Mouse (Mus musculus): ENCODE data around the gene Cd302. TPM values are rescaled to one million over a fixed set of nuclear protein-coding genes. Genes with fewer than 3 reads are reported as not detected.

Cd302 gene
- total RNA-seq, 2 experiments from 2014 or later, result 9.4 to 9.9 TPM

DNA sequence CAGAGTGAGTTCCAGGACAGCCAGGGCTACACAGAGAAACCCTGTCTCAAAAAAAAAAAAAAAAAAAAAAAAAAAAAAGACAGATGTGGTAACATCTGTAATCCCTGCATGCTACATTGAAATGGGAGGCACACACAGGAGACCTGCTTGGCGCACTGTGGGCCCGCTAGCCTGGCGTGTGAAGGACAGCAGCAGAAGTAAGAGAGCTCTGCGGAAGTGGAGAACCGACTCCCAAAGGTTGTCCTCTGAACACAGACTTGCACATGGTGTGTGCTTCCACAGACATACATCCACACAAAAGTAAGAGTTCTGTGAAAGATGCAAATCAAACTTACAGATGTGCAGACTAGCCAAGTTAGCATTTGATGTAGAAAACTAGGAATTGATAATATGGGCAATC lies 25.1 kb downstream of the Cd302 start:
- intact Hi-C loops (cut with DNase I), result no loop called here
- no peak for DNase-seq (ENCODE audit: low spot score)

DNA sequence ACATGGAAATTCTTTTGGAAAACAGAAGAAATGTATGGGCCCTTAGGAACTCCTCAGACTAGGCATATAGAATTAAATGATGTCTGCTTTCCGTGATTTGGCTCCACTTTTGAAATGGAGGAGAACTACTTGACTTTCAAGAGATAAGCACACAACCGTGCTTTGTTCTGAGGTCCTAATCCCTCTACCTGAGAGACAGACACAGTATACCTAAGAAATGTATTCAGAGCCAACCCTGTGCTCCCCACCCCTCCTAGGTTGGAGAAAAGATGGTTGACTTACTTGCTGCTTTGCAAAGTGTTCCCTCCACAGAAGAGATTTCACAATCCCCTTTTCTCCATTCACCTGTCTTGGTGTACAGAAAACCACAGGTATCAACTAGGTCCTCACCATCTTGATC lies 27.5 kb downstream of the Cd302 start:
- no peak for DNase-seq (ENCODE audit: low spot score)
- intact Hi-C loops (cut with DNase I), result no loop called here

DNA sequence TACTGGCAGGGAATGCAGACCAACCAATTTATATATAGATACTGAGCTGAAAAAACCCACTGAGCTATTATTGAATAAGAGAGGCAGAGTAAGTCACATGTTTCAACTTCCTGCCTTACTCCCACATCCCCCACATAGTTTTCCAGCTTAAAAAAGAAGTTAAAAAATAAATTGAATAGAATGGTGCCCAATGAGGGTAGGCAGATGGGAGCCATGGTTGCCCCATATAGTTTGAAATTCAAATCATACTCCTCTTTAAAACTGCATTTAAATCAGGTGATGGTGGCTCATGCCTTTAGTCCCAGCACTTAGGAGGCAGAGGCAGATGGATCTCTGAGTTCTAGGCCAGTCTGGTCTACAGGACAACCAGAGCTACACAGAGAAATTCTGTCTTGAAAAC lies 30.8 kb downstream of the Cd302 start:
- DNase-seq (ENCODE audit: low spot score), result no peak
- intact Hi-C loops (cut with DNase I), result no loop called here

DNA sequence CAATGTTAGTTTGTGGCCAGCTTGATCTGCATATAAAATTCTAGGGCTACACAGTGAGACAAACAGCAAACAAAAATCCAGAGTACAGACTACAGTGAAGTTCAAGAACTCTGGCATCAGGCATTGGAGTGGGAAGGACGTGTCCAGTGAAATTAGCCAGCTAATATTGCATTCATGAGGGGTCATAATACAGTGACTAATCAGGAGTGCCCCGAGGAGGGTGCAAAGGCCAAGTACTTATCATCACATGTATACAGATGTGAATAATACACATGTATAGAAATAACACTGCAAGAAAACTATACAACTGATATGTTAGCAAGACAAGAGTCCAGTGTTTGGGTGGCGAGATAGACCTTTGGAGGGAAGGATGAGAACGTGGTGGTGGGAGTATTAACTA lies 31.5 kb downstream of the Cd302 start:
- DNase-seq (ENCODE audit: low spot score), result no peak
- intact Hi-C loops (cut with DNase I), result no loop called here

DNA sequence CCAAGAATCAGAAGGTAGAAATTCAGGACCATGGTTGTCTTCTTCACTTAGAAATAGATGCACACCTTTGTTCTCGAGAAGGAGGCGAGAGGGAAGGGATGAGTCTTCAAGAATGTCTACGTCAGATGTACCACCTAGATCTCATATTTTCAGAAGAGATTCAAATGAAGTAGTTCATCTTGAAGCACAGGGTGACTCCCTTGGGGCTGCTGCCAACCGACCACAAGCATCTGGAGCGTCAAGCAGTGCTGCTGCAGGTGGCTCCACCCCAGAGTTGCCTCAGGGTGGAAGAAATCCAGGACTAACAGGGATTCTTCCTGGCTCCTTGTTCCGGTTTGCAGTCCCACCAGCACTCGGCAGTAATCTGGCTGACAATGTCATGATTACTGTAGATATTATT lies 49.8 kb downstream of the Cd302 start:
- intact Hi-C loops (cut with DNase I), result no loop called here
- DNase-seq (ENCODE audit: low spot score), result no peak

DNA sequence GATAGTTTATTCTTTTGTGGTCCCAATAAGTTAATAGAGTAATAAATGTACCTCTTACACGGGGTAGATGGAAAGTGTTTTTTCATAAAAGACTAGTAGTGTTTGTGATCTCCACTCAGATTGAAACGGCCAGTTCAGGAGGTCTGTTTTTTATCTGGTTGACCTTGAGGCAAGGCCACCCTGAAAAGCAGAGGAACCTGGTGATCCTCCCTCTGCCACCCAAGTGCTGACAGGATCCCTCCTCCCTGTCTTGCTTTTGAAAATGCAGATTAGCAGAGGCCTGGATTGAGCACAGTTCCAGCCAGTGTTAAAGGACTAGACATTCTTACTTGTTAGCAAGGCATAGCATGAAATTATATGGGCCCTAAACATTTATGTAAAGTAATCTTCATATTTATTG lies 51.1 kb downstream of the Cd302 start:
- DNase-seq (ENCODE audit: low spot score), result no peak
- intact Hi-C loops (cut with DNase I), result no loop called here

DNA sequence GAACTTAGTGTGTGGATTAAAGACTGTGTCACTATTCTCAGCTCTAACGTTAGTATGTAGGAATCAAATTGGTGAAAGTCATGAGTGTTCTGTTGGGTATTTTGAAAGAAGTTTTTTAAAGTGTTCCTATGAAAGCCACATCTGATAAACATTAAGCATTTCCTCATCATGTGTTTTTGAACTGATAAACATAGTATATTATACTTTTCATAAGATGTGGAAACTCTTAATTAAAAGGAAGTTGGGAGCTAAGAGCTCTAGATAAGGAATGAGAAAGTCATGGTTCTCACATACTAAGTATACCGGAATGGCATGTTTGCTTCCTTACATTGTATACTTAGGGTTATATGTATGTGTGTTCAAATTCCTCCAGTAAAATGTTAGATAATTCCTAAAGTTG lies 53.9 kb downstream of the Cd302 start:
- DNase-seq (ENCODE audit: low spot score), result no peak
- intact Hi-C loops (cut with DNase I), result no loop called here

DNA sequence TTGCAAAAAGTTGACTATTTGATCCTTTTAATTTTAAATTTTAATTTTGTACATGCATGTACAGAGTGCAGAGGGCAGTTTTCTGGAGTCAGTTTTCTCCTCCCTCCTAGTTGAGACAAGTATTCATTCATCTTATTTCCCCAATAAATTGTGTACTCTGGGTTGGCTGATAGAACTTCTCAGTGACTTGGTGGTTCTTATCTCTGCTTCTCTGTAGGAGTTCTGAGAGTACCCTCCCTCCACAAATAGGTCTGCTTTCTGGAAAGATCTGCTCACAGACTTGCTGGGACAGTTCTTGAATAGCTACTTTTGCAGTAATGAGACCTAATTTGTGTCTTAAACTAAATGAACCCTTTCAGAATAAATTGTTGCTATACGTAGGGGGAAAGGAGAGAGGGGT lies 55.8 kb downstream of the Cd302 start:
- DNase-seq (ENCODE audit: low spot score), result no peak
- intact Hi-C loops (cut with DNase I), result no loop called here

DNA sequence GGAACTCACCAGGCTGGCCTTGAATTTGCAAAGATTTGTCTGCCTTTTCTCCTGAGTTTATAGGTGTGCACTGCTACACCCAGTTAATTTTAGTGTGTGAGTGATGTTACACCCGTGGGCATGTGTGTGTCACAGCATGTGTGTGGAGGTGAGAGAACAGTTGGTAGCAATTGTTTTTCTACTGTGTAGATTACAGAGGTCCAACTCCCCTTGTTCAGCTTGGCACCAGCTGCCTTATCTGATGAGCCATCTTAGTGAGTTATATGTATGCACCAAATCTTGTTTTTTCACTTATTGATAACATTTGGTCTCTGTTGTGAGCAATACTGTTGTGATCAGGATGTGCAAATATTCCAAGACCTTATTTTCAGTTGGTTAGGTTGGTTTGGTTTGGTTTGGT lies 60.8 kb downstream of the Cd302 start:
- intact Hi-C loops (cut with DNase I), result no loop called here
- DNase-seq (ENCODE audit: low spot score), result no peak

DNA sequence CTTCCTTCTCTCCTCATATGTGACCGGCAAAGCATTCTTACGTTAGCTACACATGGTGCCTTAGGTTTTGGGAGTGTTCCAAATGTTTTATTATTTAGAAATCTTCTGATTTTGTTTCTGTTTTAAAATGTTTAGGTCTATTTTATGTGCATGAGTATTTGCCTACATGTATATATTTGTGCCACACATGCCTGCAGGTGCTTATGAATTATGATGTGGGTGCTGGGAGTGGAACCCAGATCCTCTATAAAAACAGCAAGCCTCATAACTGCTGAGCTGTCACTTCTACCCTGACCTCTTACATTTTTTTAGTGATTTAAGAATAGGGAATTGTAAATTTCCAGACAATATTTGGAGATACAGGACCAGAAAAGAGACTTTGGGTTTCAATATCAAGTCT lies 62.3 kb downstream of the Cd302 start:
- no peak for DNase-seq (ENCODE audit: low spot score)
- intact Hi-C loops (cut with DNase I), result no loop called here

DNA sequence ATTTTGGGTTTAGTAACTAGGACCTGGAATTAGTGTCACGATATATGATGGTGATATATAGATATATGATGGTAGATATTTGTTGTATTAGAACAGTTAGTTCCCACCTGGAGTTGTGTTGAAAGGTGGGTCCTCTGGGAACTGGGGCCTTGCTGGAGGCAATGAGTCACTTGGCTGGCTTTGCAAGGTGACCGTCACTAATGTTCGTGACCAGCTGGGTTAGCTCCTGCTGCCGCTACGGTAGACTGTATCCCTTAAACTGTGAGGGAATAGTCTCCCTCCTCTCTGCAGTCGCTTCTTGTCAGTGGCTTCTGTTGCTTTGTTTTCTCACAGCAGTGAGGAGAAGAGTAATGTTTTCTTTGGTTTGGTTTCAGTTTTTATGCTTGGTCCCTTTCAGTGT lies 63.1 kb downstream of the Cd302 start:
- intact Hi-C loops (cut with DNase I), result no loop called here

DNA sequence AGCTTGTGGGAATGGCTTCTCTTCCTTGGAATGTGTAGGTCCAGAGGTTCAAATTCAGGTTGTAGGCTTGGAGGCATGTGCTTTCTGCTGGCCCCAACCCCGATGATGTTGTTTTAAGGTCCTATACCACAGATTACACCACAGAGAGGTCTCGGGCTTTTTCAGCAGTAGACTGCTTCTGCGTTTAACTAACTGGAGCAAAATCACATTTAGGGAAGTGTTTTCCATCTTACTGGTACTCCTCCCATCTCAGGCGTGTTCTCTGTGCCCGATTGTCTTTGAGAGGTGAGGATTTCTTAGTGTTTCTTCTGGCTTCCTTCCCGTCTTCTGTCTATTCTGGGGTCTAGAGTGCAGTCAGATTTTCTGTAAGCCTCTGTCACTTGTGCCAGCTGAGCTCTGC lies 66.7 kb downstream of the Cd302 start:
- intact Hi-C loops (cut with DNase I), result no loop called here

More for the DNA sequence above, 63.1 kb downstream of the Cd302 start:
- DNase-seq (ENCODE audit: low spot score), result no peak

DNA sequence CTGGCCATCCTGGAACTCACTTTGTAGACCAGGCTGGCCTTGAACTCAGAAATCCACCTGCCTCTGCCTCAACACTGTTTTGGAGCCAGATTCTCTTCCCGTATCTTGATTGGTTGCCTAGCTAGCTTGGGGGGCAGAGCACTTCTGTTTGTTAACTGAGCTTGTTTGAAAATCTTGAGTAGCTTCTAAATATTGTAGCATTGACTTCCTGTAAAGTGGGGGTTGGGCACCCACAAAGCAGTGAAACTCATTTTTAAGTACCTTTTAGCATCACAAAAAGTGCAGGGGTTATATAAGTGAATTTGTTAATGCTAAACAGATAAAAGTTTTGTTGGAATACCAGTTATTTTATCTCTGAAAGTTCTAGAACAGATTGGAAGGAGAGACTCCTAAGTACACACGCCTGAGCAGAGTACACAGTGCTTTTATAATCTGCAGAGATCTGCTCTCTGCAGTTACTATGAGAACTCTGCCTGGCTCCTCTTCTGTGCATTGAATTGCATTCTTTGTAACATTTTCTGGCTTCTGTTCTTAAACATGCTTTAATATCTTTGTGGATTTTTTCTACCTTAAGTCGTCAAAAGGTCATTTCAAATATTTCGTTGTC lies 67.6 kb downstream of the Cd302 start:
- DNase-seq (ENCODE audit: low spot score), result no peak
- intact Hi-C loops (cut with DNase I), result no loop called here

More for the DNA sequence above, 66.7 kb downstream of the Cd302 start:
- DNase-seq (ENCODE audit: low spot score), result no peak

DNA sequence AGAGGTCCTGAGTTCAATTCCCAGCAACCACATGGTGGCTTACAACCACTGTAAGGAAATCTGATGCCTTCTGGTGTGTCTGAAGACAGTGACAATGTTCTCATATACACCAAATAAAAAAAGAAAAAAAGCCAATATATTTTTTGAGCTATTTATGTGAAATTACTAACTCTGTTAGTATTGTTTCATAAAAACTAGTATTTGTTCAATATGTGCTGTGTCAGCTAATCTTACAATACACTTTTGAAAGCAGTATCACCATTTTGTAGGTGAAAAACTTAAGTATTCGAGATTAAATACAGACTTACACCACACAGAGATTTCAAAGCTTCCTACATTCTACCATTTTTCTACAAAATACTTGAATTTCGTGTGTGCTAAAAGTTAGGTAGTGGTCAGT lies 69.6 kb downstream of the Cd302 start:
- intact Hi-C loops (cut with DNase I), result loop anchor here (5.0 kb wide), 1 partner anchor 167 kb away; no protein-coding TSS in a partner anchor
- DNase-seq (ENCODE audit: low spot score), result no peak

DNA sequence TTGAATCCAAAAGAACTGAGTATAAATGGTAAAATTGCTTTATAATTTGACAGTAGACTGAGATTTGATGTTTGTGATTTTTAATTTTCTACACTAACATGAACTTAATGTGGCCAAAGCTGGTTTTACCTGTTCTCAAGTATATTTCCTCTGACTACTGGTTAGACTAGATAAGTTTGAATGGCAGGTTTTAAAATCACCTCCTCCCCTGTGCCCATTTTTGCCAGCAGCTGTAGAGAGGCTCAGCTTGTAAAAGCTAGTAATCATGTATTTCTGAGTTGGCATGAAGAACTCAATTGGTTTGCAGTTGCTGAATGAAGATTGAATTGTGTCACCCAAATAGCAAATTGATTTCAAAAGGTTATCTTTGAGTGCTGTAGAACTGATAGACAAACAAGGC lies 71.8 kb downstream of the Cd302 start:
- DNase-seq (ENCODE audit: low spot score), result no peak
- intact Hi-C loops (cut with DNase I), result loop anchor here (5.0 kb wide), 1 partner anchor 165 kb away; no protein-coding TSS in a partner anchor

DNA sequence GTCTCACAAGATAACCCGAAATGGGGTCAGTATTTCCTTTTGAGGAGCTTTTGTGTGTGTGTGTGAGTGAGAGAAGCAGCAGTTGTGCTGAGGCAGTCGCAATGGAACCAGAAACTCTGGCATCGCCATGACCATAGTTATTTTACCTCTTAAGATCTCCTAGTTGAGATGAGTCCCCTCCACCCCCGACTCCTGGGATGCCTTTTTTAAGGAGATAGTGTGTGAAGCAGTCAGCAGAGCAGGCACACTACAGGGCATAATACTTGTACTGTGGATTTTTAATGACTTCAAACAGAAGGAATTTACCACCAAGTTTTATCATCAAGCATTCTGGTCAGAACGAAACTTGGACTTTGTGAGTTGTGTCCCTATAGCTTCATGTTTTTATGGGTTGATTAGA lies 73.5 kb downstream of the Cd302 start:
- no peak for DNase-seq (ENCODE audit: low spot score)
- intact Hi-C loops (cut with DNase I), result loop anchor here (5.0 kb wide), 1 partner anchor 164 kb away; no protein-coding TSS in a partner anchor

DNA sequence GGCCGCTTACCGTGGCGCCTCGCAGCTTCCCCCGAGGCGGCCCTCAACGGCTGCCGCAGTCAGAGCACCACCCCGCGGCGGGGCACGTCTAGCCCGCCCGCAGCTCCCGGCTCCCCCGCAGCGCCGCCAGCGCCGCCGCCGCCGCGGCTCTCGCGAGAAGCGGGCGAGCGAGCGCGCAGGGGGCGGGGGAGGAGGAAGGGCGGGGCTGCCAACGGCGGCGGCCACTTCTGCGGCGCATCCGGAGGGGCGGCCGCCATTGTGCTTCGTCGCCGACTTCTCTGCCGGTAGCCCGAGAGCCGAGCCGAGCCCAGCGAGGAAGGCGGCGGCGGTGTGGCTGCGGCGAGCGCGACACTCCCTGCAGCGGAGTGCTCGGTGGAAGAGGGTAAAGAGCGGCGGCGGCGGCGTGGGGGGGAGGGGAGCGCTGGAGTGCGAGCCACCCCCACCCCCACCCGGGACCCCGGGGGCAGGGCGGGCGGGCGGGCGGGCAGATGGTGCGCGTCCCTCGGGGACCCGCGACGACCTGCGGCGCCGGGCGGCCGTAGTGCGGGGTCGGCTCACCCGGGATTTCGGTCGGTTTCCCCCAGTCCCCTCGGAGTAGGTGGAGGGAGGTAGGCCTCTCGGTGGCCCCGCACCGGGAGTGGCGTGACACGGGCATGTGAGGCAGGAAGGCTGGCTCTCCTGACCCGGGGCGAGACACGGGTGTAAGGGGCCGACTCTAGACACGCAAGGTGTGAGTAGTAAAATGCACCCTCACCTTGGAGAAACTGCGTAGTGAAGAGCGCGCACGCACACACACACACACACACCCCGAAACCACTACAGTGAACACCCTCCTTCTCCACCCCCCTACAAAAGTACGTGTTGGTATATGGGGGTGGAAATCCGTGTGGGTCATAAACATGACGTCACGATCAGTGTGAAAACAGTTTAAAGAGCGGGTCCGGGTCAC lies 74.3 kb downstream of the Cd302 start, which contains the start of the genes Baz2b and March7:
TSS of gene Baz2b (minus strand) at position 137 of the 949 bp plus-strand sequence.
TSS of gene March7 (plus strand) at position 185 of the 949 bp plus-strand sequence.
- intact Hi-C loops (cut with DNase I), result loop anchor here (2.0 to 10.0 kb wide), 4 partner anchors 85 to 685 kb away; no protein-coding TSS in a partner anchor
- peak; percentile 81 for DNase-seq (ENCODE audit: low spot score)

DNA sequence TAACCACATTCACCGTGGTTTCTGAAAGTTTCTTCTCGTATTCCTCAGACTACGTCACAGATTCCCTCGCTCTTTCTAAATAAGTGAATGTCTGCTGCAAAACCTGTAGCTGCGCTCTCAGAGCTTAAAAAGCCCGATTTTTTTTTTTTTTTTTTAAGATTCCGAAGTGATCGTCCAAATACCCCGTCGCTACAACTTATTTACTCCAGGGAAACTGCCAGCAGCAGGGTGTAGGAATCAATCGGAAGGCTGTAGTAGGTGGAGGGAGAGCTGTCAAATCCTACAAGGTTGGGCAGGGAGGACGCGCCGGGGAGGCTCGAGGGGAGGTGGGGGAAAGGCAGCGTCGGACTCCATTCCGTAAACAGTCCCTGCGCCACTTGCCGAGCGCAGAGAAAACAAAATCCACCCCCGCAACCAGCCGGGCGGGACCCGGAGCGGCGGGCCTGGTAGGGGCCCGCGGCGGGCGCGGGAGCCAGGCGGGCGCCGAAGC lies 75.1 kb downstream of the Cd302 start:
- no peak for DNase-seq (ENCODE audit: low spot score)
- intact Hi-C loops (cut with DNase I), result loop anchor here (2.0 to 10.0 kb wide), 3 partner anchors 84 to 684 kb away; no protein-coding TSS in a partner anchor

DNA sequence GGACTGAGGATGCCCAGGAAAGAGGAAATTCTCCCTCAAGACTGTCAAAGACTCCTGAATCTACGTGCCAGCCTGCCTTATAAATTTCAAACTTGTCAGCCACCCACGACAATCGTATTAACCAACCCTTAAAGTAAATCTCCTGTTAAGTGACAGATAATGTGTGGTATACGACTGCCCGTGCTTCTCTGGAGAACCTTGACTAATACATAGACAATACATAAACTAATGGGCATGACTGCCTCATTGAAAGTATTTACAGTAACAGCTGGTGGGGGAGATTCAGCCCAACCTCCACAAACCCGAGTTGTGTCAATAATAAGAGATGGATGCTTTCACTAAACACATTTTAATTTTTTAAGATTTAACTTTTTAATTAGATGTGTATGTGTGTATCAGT lies 78.5 kb downstream of the Cd302 start:
- intact Hi-C loops (cut with DNase I), result loop anchor here (5.0 to 10.0 kb wide), 2 partner anchors 373 to 681 kb away; no protein-coding TSS in a partner anchor
- DNase-seq (ENCODE audit: low spot score), result no peak

DNA sequence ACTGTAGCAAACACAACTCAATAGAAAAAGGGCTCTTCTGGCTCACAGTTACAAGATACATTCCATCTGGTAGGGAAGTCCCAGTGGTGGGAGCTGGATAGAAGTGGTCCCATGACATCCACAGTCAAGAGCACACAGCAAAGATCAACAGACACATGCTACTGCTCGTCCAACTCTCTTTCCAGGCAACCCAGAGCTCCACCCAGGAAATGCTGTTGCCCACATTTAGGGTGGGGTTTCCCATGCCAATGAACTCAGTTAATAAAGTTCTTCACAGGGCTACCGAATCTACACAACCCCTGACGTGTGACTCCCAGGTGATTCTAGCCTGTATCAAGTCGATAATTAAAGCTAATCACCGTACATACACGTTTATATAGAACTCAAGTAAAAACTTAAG lies 80.1 kb downstream of the Cd302 start:
- DNase-seq (ENCODE audit: low spot score), result no peak
- intact Hi-C loops (cut with DNase I), result loop anchor here (10.0 kb wide), 1 partner anchor 679 kb away; no protein-coding TSS in a partner anchor

DNA sequence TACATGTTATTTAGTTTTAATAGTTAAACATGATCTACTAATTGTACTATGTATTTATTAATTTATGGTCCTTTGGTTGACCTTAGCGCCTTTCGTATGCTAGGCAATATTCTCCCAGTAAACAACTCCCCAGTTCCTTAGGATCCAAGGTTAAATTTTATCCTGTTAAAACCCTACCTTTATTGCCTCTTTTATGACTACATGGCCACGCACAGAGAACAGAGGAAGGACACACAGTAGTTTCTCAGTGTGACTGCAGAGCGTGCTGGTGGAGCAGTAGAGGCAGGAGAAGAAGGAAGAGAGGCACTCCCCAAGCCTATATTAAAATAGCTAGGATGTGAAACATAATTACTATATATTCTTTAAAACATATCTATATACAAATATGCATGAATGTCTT lies 80.6 kb downstream of the Cd302 start:
- intact Hi-C loops (cut with DNase I), result loop anchor here (10.0 kb wide), 1 partner anchor 679 kb away; no protein-coding TSS in a partner anchor
- no peak for DNase-seq (ENCODE audit: low spot score)

Data from heart, postnatal 25 days (tissue).